Mouse (Mus musculus) spleen, adult 2 months (tissue): Measurements from ENCODE around the gene Pou5f1. TPM values are rescaled to one million over a fixed set of nuclear protein-coding genes. Genes with fewer than 3 reads are reported as not detected.

ENCODE experiments used
- DNase-seq, 2 experiments: peaks; one replicate each; pipeline versions ENCODE4 v3.0.0 to v3.0.0-alpha.2; 2012 to 2021; ENCODE audit warnings: low spot score in 2 of 2, low read depth in 1 of 2
- H3K27ac ChIP-seq: fragments of 200-500 bp; 2 replicates; pipeline ENCODE4 v1.5.1; 2012; ENCODE audit warnings: low read length, inconsistent platforms; ENCODE audit not compliant: insufficient read depth
- H3K27me3 ChIP-seq: fragments of 200-500 bp; 2 replicates; pipeline ENCODE4 v1.6.1; 2012; ENCODE audit warnings: mild to moderate bottlenecking, moderate library complexity, low read length, inconsistent platforms; ENCODE audit not compliant: control insufficient read depth, insufficient read depth
- H3K36me3 ChIP-seq: fragments of 200-500 bp; 2 replicates; pipeline ENCODE4 v1.6.1; 2012; ENCODE audit warnings: mild to moderate bottlenecking, low read length, inconsistent platforms; ENCODE audit not compliant: control insufficient read depth, insufficient read depth
- H3K4me1 ChIP-seq: fragments of 200-500 bp; 2 replicates; pipeline ENCODE4 v1.6.1; 2011; ENCODE audit warnings: inconsistent platforms; ENCODE audit not compliant: control insufficient read depth, insufficient read depth, insufficient read length
- H3K4me3 ChIP-seq: fragments of 200-500 bp; 2 replicates; pipeline ENCODE4 v1.5.1; 2011; ENCODE audit warnings: mild to moderate bottlenecking, inconsistent platforms; ENCODE audit not compliant: insufficient read depth, insufficient read length; ENCODE audit errors: extremely low read depth
- CTCF ChIP-seq: fragments of 200-500 bp; IDR thresholded peaks from 2 replicates; pipeline ENCODE4 v1.5.1; 2011; ENCODE audit warnings: mild to moderate bottlenecking, inconsistent platforms; ENCODE audit not compliant: insufficient read depth, insufficient read length, insufficient replicate concordance; ENCODE audit errors: extremely low read depth
- POLR2A ChIP-seq: fragments of 200-500 bp; IDR thresholded peaks from 2 replicates; pipeline ENCODE4 v1.6.1; 2011; ENCODE audit warnings: low read depth, low read length, inconsistent platforms
- WGBS: fragments of 180-500 bp; shearing (Covaris S2); methylation state at CpG from one replicate; pipeline ENCODE4 v1.1.7; 2018; 5-methylcytosine and 5-hydroxymethylcytosine counted together
- polyA plus RNA-seq: library from polyadenylated mRNA; depleted of rRNA; stranded (reverse); fragments of >200 nt; gene quantifications from 2 replicates; pipeline ENCODE4 v1.2.3, GENCODE M21; 2012; rRNA removed

Pou5f1 gene
- polyA plus RNA-seq, 1 experiment: not detected

GRCm38 (mm10) chr17:35557351-35557750 lies 51.5 kb downstream of the Pou5f1 start:
- Histone ChIP-seq H3K27me3 (no peaks in the 10 kb centered on the region), H3K4me3 (no peak overlapping the region), H3K27ac (no peak overlapping the region), H3K36me3 (no peaks in the 10 kb centered on the region), H3K4me1 (no peaks in the 10 kb centered on the region)
- WGBS: 83% methylated on average over 9 of the region's 9 CpGs
- TF ChIP-seq CTCF (no peak), POLR2A (no peak)
- DNase-seq: no peak

GRCm38 (mm10) chr17:35558216-35558615 lies 52.4 kb downstream of the Pou5f1 start:
- TF ChIP-seq CTCF (no peak), POLR2A (no peak)
- H3K27ac ChIP-seq: no peak overlapping the region
- WGBS: 70% methylated on average over 8 of the region's 8 CpGs
- no peaks in the 10 kb centered on the region for H3K36me3 ChIP-seq
- no peaks in the 10 kb centered on the region for H3K4me1 ChIP-seq
- no peak overlapping the region for H3K4me3 ChIP-seq
- DNase-seq: no peak
- no peaks in the 10 kb centered on the region for H3K27me3 ChIP-seq

Other genes with a start within 250 kb of the Pou5f1 start
- 1,148 and 1,488 TPM in 2 replicates for gene H2-D1, start 243.3 kb upstream of the Pou5f1 start, polyA plus RNA-seq
- gene H2-Q1, start 185.6 kb upstream of the Pou5f1 start, polyA plus RNA-seq: not detected in 2 replicates
- gene H2-Q2, start 163.8 kb upstream of the Pou5f1 start, polyA plus RNA-seq: 0.48 and 0.58 TPM in 2 replicates
- 249 and 304 TPM in 2 replicates for gene H2-Q4, start 126.4 kb upstream of the Pou5f1 start, polyA plus RNA-seq
- gene H2-Q6, start 81.2 kb upstream of the Pou5f1 start, polyA plus RNA-seq: 239 and 253 TPM in 2 replicates
- gene H2-Q7, start 66.9 kb upstream of the Pou5f1 start, polyA plus RNA-seq: 667 and 745 TPM in 2 replicates
- 7.7 and 11.0 TPM in 2 replicates for gene H2-Q10, start 35.9 kb upstream of the Pou5f1 start, polyA plus RNA-seq
- gene Tcf19, start 10.8 kb downstream of the Pou5f1 start, polyA plus RNA-seq: 9.6 and 13.5 TPM in 2 replicates
- gene Cchcr1, start 11.1 kb downstream of the Pou5f1 start, polyA plus RNA-seq: 4.2 and 4.4 TPM in 2 replicates
- 0.09 TPM in 1 of 2 replicates, not detected in the other for gene Psors1c2, start 27.2 kb downstream of the Pou5f1 start, polyA plus RNA-seq
- 0.13 and 0.18 TPM in 2 replicates for gene Cdsn, start 46.1 kb downstream of the Pou5f1 start, polyA plus RNA-seq
- not detected in 2 replicates for gene 2300002M23Rik, start 61.4 kb downstream of the Pou5f1 start, polyA plus RNA-seq
- gene Sfta2, start 95.5 kb downstream of the Pou5f1 start, polyA plus RNA-seq: not detected in 2 replicates
- not detected in 2 replicates for gene Gm9573, start 120.6 kb downstream of the Pou5f1 start, polyA plus RNA-seq
- gene Mucl3, start 137.7 kb downstream of the Pou5f1 start, polyA plus RNA-seq: not detected in 2 replicates
- 28.9 and 37.3 TPM in 2 replicates for gene Vars2, start 161.6 kb downstream of the Pou5f1 start, polyA plus RNA-seq
- gene Gtf2h4, start 167.7 kb downstream of the Pou5f1 start, polyA plus RNA-seq: 21.7 and 23.5 TPM in 2 replicates
- 27.0 and 38.7 TPM in 2 replicates for gene Ddr1, start 198.6 kb downstream of the Pou5f1 start, polyA plus RNA-seq